Mouse (Mus musculus) bone marrow macrophage, adult 2 months (primary cell): Measurements from ENCODE around the gene Atp13a4.

Experiments used
- CTCF ChIP-seq: IDR thresholded peaks from 2 replicates; pipeline ENCODE4 v1.5.1; 2012; ENCODE audit warnings: low read depth, mild to moderate bottlenecking, low read length, moderate library complexity
- POLR2A ChIP-seq: IDR thresholded peaks from 2 replicates; pipeline ENCODE4 v1.6.1; 2012; ENCODE audit warnings: mild to moderate bottlenecking, low read depth, low read length, borderline replicate concordance

GRCm38 (mm10) chr16:29544829-29545228, at the start of gene Atp13a4:
- no peak for TF ChIP-seq POLR2A
- TF ChIP-seq CTCF, result no peak
